Mouse (Mus musculus): ENCODE measurements around the gene Junb. TPM values are rescaled to one million over a fixed set of nuclear protein-coding genes. Genes with fewer than 3 reads are reported as not detected.

The Junb gene
- polyA plus RNA-seq, 1 experiment from 2014 or later: 15.4 TPM

DNA sequence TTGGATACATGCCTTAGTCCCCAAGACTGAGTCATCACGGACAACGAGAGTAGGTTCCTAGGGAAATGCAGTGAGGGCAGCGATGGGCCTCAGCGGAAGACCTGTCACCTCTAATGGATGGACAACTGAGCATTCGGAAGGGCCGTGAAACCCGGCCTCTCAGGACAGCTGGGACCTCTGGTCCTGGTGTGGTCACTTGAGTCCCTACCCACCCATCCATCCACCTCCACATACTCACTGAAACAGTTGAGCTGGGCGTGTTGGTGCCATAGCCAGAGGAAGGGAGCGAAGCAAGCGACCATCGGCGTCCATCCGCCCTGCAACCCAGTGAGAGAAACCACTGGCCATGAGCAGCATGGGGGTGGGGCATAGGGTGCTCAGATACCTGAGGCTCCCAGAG is 47.9 kb downstream of the Junb start:
- no peaks in the 10 kb centered on the region for H3K4me1 ChIP-seq (ENCODE audit: insufficient read depth)
- H3K27ac ChIP-seq (ENCODE audit: low read depth): no peak overlapping the region
- no peak for TF ChIP-seq CTCF (IDR thresholded peaks at IDR 0.05; ENCODE audit: low read depth)
- H3K9ac ChIP-seq: no peak overlapping the region
- no peaks in the 10 kb centered on the region for H3K9me3 ChIP-seq (ENCODE audit: low read depth, low read length)
- 74% methylated on average over 13 of the region's 13 CpGs for whole genome bisulfite sequencing
- H3K36me3 ChIP-seq (ENCODE audit: insufficient read depth): no peaks in the 10 kb centered on the region
- H3K27me3 ChIP-seq (ENCODE audit: insufficient read depth, low read length): peaks cover 41% of the 10 kb centered on the region
- DNase-seq: no peak
- H3K4me2 ChIP-seq: no peak overlapping the region
- no peak overlapping the region for H3K4me3 ChIP-seq (ENCODE audit: low read depth, low read length)
- ATAC-seq (ENCODE audit: insufficient read depth): no peak

DNA sequence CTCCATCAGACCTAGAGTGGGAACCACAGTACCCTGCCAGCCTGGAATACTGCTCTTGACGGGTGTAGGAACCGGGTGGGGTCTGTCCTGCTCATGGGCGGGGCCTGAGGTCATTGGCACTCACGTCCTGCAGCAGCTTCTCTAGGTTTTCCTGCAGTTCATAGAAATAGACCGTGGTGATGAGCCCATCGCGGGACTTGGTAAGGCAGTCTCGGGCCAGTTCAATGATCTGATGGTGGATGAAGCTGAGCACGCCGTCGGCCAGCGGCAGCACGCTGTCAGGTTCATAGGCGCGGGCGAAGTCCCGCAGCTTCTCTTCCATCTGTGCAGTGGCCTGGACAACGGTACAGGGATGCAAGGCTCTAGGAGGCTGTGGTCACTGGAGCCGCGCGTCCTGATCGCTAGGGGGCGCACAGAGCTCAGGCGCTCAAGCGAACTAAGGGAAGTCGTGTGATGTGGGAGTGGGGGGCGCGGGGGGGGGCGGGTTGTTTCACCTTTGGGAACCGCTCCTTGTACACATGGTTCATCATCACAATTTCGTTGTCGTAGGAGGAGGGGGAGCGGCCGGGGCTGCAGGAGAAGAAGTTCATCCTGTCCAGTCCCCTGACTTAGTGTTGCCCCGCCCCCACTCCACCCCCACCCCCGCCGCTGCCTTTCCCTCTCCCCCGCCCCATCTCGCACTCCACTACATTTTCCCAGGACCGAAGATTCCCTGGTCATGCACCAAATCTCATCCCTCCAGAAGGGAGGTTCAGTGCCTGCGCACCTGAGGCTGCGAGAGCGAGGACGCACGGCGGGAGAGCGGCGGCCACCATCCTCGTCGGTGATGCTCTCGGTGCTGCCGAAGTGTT is 49.8 kb downstream of the Junb start:
- no peak overlapping the region for H3K27ac ChIP-seq (ENCODE audit: low read depth)
- DNase-seq (peak; percentile 88), ATAC-seq (ENCODE audit: insufficient read depth) (peak; percentile 85)
- H3K36me3 ChIP-seq (ENCODE audit: insufficient read depth): no peaks in the 10 kb centered on the region
- no peaks in the 10 kb centered on the region for H3K9me3 ChIP-seq (ENCODE audit: low read depth, low read length)
- peak; percentile 89 for TF ChIP-seq CTCF (IDR thresholded peaks at IDR 0.05; ENCODE audit: low read depth)
- no peaks in the 10 kb centered on the region for H3K4me1 ChIP-seq (ENCODE audit: insufficient read depth)
- H3K27me3 ChIP-seq (ENCODE audit: insufficient read depth, low read length): peaks cover 22% of the 10 kb centered on the region; the same call in 1 of the 2 replicates
- no peak overlapping the region; the same call in 1 of the 2 replicates for H3K9ac ChIP-seq
- WGBS: 2% methylated on average over 52 of the region's 52 CpGs
- H3K4me3 ChIP-seq (ENCODE audit: low read depth, low read length): peak overlapping the region; percentile 34
- peak overlapping the region; percentile 70 for H3K4me2 ChIP-seq

- ATAC-seq (ENCODE audit: insufficient read depth) (no peak), DNase-seq (no peak)
- Histone ChIP-seq H3K27me3 (ENCODE audit: insufficient read depth, low read length) (peaks cover 20% of the 10 kb centered on the region; the same call in 1 of the 2 replicates), H3K4me1 (ENCODE audit: insufficient read depth) (no peaks in the 10 kb centered on the region), H3K4me2 (no peak overlapping the region), H3K4me3 (ENCODE audit: low read depth, low read length) (no peak overlapping the region), H3K9me3 (ENCODE audit: low read depth, low read length) (no peaks in the 10 kb centered on the region), H3K9ac (no peak overlapping the region), H3K27ac (ENCODE audit: low read depth) (no peak overlapping the region), H3K36me3 (ENCODE audit: insufficient read depth) (no peaks in the 10 kb centered on the region)
- WGBS: 60% methylated on average over 1 of the region's 1 CpGs
- TF ChIP-seq CTCF (IDR thresholded peaks at IDR 0.05; ENCODE audit: low read depth): no peak
Observed at GRCm38 (mm10) chr8:84927513-84927912, 51.0 kb downstream of the Junb start.

- peaks cover 17% of the 10 kb centered on the region; the same call in 1 of the 2 replicates for H3K27me3 ChIP-seq (ENCODE audit: insufficient read depth, low read length)
- no peaks in the 10 kb centered on the region for H3K36me3 ChIP-seq (ENCODE audit: insufficient read depth)
- TF ChIP-seq CTCF (IDR thresholded peaks at IDR 0.05; ENCODE audit: low read depth): no peak
- 56% methylated on average over 7 of the region's 7 CpGs for WGBS
- H3K4me1 ChIP-seq (ENCODE audit: insufficient read depth): no peaks in the 10 kb centered on the region
- DNase-seq (no peak), ATAC-seq (ENCODE audit: insufficient read depth) (no peak)
- H3K9me3 ChIP-seq (ENCODE audit: low read depth, low read length): no peaks in the 10 kb centered on the region
- no peak overlapping the region for H3K4me2 ChIP-seq
- no peak overlapping the region for H3K27ac ChIP-seq (ENCODE audit: low read depth)
- no peak overlapping the region for H3K9ac ChIP-seq
- H3K4me3 ChIP-seq (ENCODE audit: low read depth, low read length): no peak overlapping the region
Observed at GRCm38 (mm10) chr8:84925557-84925956, 53.0 kb downstream of the Junb start.

Small RNAs within 50 kb of the gene (microRNA-seq; reads per million reads assigned to microRNA genes)
- gene Gm24197 (ENCODE audit: borderline number of aligned reads): not detected

Other genes with a start within 250 kb of the Junb start
- gene Nfix, start 178.4 kb downstream of the Junb start, polyA plus RNA-seq (2014; fragmentation: Nextera tagmentation; extraction: Ambion mirVana): 42.3 and 44.1 TPM in 2 replicates
- 4.5 and 4.6 TPM in 2 replicates for gene Dand5, start 155.9 kb downstream of the Junb start, polyA plus RNA-seq (2014; fragmentation: Nextera tagmentation; extraction: Ambion mirVana)
- 44.2 and 45.0 TPM in 2 replicates for gene Gadd45gip1, start 147.2 kb downstream of the Junb start, polyA plus RNA-seq (2014; fragmentation: Nextera tagmentation; extraction: Ambion mirVana)
- gene Rad23a, start 138.1 kb downstream of the Junb start, polyA plus RNA-seq (2014; fragmentation: Nextera tagmentation; extraction: Ambion mirVana): 118 and 123 TPM in 2 replicates
- gene Calr, start 131.8 kb downstream of the Junb start, polyA plus RNA-seq (2014; fragmentation: Nextera tagmentation; extraction: Ambion mirVana): 886 and 920 TPM in 2 replicates
- gene Farsa, start 121.7 kb downstream of the Junb start, polyA plus RNA-seq (2014; fragmentation: Nextera tagmentation; extraction: Ambion mirVana): 92.9 and 103 TPM in 2 replicates
- 79.9 and 94.8 TPM in 2 replicates for gene Syce2, start 106.6 kb downstream of the Junb start, polyA plus RNA-seq (2014; fragmentation: Nextera tagmentation; extraction: Ambion mirVana)
- 28.1 and 30.4 TPM in 2 replicates for gene Gcdh, start 84.8 kb downstream of the Junb start, polyA plus RNA-seq (2014; fragmentation: Nextera tagmentation; extraction: Ambion mirVana)
- gene Klf1, start 76.8 kb downstream of the Junb start, polyA plus RNA-seq (2014; fragmentation: Nextera tagmentation; extraction: Ambion mirVana): 1.8 and 1.9 TPM in 2 replicates
- gene Dnase2a, start 70.2 kb downstream of the Junb start, polyA plus RNA-seq (2014; fragmentation: Nextera tagmentation; extraction: Ambion mirVana): 12.0 and 15.3 TPM in 2 replicates
- gene Mast1, start 41.4 kb downstream of the Junb start, polyA plus RNA-seq (2014; fragmentation: Nextera tagmentation; extraction: Ambion mirVana): 0.30 and 0.39 TPM in 2 replicates
- gene Rtbdn, start 31.7 kb downstream of the Junb start, polyA plus RNA-seq (2014; fragmentation: Nextera tagmentation; extraction: Ambion mirVana): not detected in 2 replicates
- gene Gm49661, start 9.3 kb downstream of the Junb start, polyA plus RNA-seq (2014; fragmentation: Nextera tagmentation; extraction: Ambion mirVana): not detected in 2 replicates
- gene Prdx2, start 9.1 kb downstream of the Junb start, polyA plus RNA-seq (2014; fragmentation: Nextera tagmentation; extraction: Ambion mirVana): 819 and 843 TPM in 2 replicates
- gene Rnaseh2a, start 9.0 kb downstream of the Junb start, polyA plus RNA-seq (2014; fragmentation: Nextera tagmentation; extraction: Ambion mirVana): 117 and 121 TPM in 2 replicates
- 15.2 and 18.0 TPM in 2 replicates for gene Hook2, start 11.9 kb upstream of the Junb start, polyA plus RNA-seq (2014; fragmentation: Nextera tagmentation; extraction: Ambion mirVana)
- not detected in 2 replicates for gene Best2, start 35.8 kb upstream of the Junb start, polyA plus RNA-seq (2014; fragmentation: Nextera tagmentation; extraction: Ambion mirVana)
- gene Asna1, start 46.6 kb upstream of the Junb start, polyA plus RNA-seq (2014; fragmentation: Nextera tagmentation; extraction: Ambion mirVana): 97.2 and 98.0 TPM in 2 replicates
- 153 and 156 TPM in 2 replicates for gene Trir, start 48.1 kb upstream of the Junb start, polyA plus RNA-seq (2014; fragmentation: Nextera tagmentation; extraction: Ambion mirVana)
- 17.9 and 20.2 TPM in 2 replicates for gene Tnpo2, start 58.2 kb upstream of the Junb start, polyA plus RNA-seq (2014; fragmentation: Nextera tagmentation; extraction: Ambion mirVana)
- 23.1 and 23.7 TPM in 2 replicates for gene Fbxw9, start 81.3 kb upstream of the Junb start, polyA plus RNA-seq (2014; fragmentation: Nextera tagmentation; extraction: Ambion mirVana)
- gene Gm5741, start 89.3 kb upstream of the Junb start, polyA plus RNA-seq (2014; fragmentation: Nextera tagmentation; extraction: Ambion mirVana): 0.72 TPM in 1 of 2 replicates, not detected in the other
- gene Dhps, start 93.0 kb upstream of the Junb start, polyA plus RNA-seq (2014; fragmentation: Nextera tagmentation; extraction: Ambion mirVana): 60.3 and 61.5 TPM in 2 replicates
- 155 and 158 TPM in 2 replicates for gene Wdr83os, start 102.0 kb upstream of the Junb start, polyA plus RNA-seq (2014; fragmentation: Nextera tagmentation; extraction: Ambion mirVana)
- gene Wdr83, start 102.6 kb upstream of the Junb start, polyA plus RNA-seq (2014; fragmentation: Nextera tagmentation; extraction: Ambion mirVana): 42.9 and 45.3 TPM in 2 replicates
- gene Man2b1, start 104.6 kb upstream of the Junb start, polyA plus RNA-seq (2014; fragmentation: Nextera tagmentation; extraction: Ambion mirVana): 32.7 and 33.9 TPM in 2 replicates
- gene Zfp791, start 144.4 kb upstream of the Junb start, polyA plus RNA-seq (2014; fragmentation: Nextera tagmentation; extraction: Ambion mirVana): 1.7 and 2.3 TPM in 2 replicates
- not detected in 2 replicates for gene Cks1brt, start 173.2 kb upstream of the Junb start, polyA plus RNA-seq (2014; fragmentation: Nextera tagmentation; extraction: Ambion mirVana)
- gene Olfr371, start 247.3 kb upstream of the Junb start, polyA plus RNA-seq (2014; fragmentation: Nextera tagmentation; extraction: Ambion mirVana): not detected in 2 replicates

Measured in lung, embryonic 14.5 days (tissue).